Mouse (Mus musculus): ENCODE results near the gene Tmem63b.

- TF ChIP-seq CTCF (IDR thresholded peaks at IDR 0.05; ENCODE audit: low read depth) (no peak), EP300 (optimal IDR thresholded peaks at IDR 0.05) (no peak)
These were observed 52.7 kb downstream of the Tmem63b start for GRCm38 (mm10) chr17:45634033-45634432.

All from stomach, postnatal 0 days (tissue).